Mouse (Mus musculus): ENCODE measurements at regions not wholly inside any gene's neighbourhood (a gene's known extent, or its start where the extent isn't known, plus 50 kb on each side); places are given as distances from the start of the nearest gene placed in this dataset.

- Histone ChIP-seq H3K27me3 (replicated peaks; ENCODE audit: low read depth, poor library complexity, severe bottlenecking) (no peaks in the 10 kb centered on the region), H3K4me3 (no peak overlapping the region), H3K27ac (replicated peaks) (no peak overlapping the region), H3K4me1 (no peaks in the 10 kb centered on the region), H3K36me3 (replicated peaks) (no peaks in the 10 kb centered on the region), H3K9me3 (no peaks in the 10 kb centered on the region)
- no peak for DNase-seq (ENCODE audit: low spot score)
- WGBS = 85% methylated on average over 6 of the region's 6 CpGs
Observed at GRCm38 (mm10) chr15:67950281-67951040, 1449.8 kb upstream of the Lrrc6 start.

DNA sequence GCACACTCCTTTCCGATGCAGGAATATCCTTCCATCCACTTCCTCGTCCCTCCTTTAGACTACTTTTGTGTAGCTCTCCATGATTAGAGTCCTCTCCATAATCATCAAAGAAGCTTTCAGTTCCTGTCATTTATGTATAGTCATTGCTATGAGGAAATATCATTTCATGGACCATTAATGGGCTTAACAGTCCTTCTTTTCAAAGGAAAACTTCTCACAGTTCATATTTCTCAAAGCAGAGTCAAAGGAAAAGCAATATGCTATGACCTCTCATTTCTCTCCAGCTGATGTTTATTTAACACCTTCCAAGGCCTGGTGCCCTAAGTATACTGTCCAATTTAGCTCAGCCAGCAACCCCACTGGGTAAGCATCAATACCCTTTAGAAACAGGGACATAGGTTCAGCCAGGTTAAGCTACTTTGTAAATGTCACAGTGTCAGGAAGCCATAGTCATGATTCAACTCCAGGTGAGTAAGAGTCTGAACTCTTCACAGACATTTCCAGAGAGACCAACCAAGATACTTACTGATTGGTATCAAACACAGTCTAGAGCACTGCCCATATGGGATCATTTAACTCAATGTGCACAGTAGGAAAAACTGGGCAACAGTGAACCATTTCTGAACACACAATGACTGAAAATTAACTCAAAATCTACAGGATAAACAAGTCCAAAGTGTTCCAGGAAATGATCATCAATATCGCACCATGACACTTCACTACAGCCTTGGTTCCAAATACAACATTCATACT, 1443.8 kb upstream of the Lrrc6 start:
- Histone ChIP-seq H3K36me3 (replicated peaks) (no peaks in the 10 kb centered on the region), H3K4me1 (no peaks in the 10 kb centered on the region), H3K27me3 (replicated peaks; ENCODE audit: low read depth, poor library complexity, severe bottlenecking) (no peaks in the 10 kb centered on the region), H3K27ac (replicated peaks) (no peak overlapping the region), H3K4me3 (no peak overlapping the region), H3K9me3 (no peaks in the 10 kb centered on the region)
- WGBS = 86% methylated on average over 3 of the region's 3 CpGs
- DNase-seq (ENCODE audit: low spot score) = no peak

DNA sequence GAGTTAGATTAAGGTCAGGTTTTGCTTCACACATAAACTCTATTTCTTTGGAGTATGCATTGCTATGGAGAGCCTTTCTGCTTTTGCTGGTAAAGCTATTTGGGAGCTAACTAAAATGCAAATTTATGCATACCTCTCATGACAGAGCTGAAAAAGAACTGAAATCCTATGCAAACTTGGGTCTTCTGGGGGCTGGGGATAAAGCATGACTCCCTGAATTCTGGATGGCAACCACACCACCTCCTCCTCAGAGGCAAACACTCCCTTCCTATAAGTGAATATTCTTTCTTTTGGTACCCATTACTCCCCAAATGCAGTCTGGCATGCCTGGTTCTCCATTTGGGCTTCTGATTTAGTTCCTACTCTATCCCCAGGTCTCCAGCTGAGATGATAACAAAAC, 1442.3 kb upstream of the Lrrc6 start:
- Histone ChIP-seq H3K27me3 (replicated peaks; ENCODE audit: low read depth, poor library complexity, severe bottlenecking) (no peaks in the 10 kb centered on the region), H3K36me3 (replicated peaks) (no peaks in the 10 kb centered on the region), H3K4me1 (no peaks in the 10 kb centered on the region), H3K27ac (replicated peaks) (no peak overlapping the region), H3K4me3 (no peak overlapping the region), H3K9me3 (no peaks in the 10 kb centered on the region)
- DNase-seq (ENCODE audit: low spot score) = no peak

DNA sequence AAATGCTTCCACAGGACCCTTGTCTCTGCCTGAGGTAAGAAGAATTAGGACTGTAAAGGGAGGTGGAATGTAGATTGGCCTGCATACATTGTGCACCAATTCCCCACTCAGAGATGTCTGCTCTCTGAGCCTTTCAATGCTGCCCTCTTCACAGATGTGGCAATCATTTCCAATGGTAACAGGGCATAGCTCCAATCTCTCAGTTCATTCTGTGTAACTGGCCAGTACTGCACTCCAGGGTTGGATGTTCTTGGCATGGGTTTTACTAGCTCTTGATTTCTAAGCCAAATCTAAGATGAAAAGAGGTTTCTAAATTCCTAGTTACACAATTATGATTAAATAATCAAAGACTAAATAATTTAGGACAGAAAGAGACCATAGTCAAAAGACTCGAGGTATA, 1439.8 kb upstream of the Lrrc6 start:
- DNase-seq (ENCODE audit: low spot score) = no peak
- no peaks in the 10 kb centered on the region for H3K27me3 ChIP-seq (replicated peaks; ENCODE audit: low read depth, poor library complexity, severe bottlenecking)
- H3K36me3 ChIP-seq (replicated peaks) = no peaks in the 10 kb centered on the region
- H3K4me3 ChIP-seq = no peak overlapping the region
- 91% methylated on average over 1 of the region's 1 CpGs for WGBS
- no peak overlapping the region for H3K27ac ChIP-seq (replicated peaks)
- H3K9me3 ChIP-seq = no peaks in the 10 kb centered on the region
- H3K4me1 ChIP-seq = no peaks in the 10 kb centered on the region

GRCm38 (mm10) chr15:67924885-67925284, 1424.2 kb upstream of the Lrrc6 start:
- Histone ChIP-seq H3K27me3 (replicated peaks; ENCODE audit: low read depth, poor library complexity, severe bottlenecking) (no peaks in the 10 kb centered on the region), H3K9me3 (no peaks in the 10 kb centered on the region), H3K4me1 (no peaks in the 10 kb centered on the region), H3K36me3 (replicated peaks) (no peaks in the 10 kb centered on the region), H3K4me3 (no peak overlapping the region), H3K27ac (replicated peaks) (no peak overlapping the region)
- no peak for DNase-seq (ENCODE audit: low spot score)
- 81% methylated on average over 2 of the region's 2 CpGs for WGBS

GRCm38 (mm10) chr15:67907034-67907433, 1406.3 kb upstream of the Lrrc6 start:
- WGBS = 76% methylated on average over 2 of the region's 2 CpGs
- Histone ChIP-seq H3K36me3 (replicated peaks) (no peaks in the 10 kb centered on the region), H3K4me3 (no peak overlapping the region), H3K9me3 (no peaks in the 10 kb centered on the region), H3K27ac (replicated peaks) (no peak overlapping the region), H3K4me1 (no peaks in the 10 kb centered on the region), H3K27me3 (replicated peaks; ENCODE audit: low read depth, poor library complexity, severe bottlenecking) (no peaks in the 10 kb centered on the region)
- no peak for DNase-seq (ENCODE audit: low spot score)

- Histone ChIP-seq H3K4me1 (no peaks in the 10 kb centered on the region), H3K27me3 (replicated peaks; ENCODE audit: low read depth, poor library complexity, severe bottlenecking) (no peaks in the 10 kb centered on the region), H3K27ac (replicated peaks) (no peak overlapping the region), H3K9me3 (no peaks in the 10 kb centered on the region), H3K36me3 (replicated peaks) (no peaks in the 10 kb centered on the region), H3K4me3 (no peak overlapping the region)
- no peak for DNase-seq (ENCODE audit: low spot score)
- 88% methylated on average over 1 of the region's 1 CpGs for WGBS
Observed at GRCm38 (mm10) chr15:67905279-67905678, 1404.6 kb upstream of the Lrrc6 start.

GRCm38 (mm10) chr15:67904646-67905045, 1403.9 kb upstream of the Lrrc6 start:
- Histone ChIP-seq H3K27me3 (replicated peaks; ENCODE audit: low read depth, poor library complexity, severe bottlenecking) (no peaks in the 10 kb centered on the region), H3K4me3 (no peak overlapping the region), H3K4me1 (no peaks in the 10 kb centered on the region), H3K27ac (replicated peaks) (no peak overlapping the region), H3K9me3 (no peaks in the 10 kb centered on the region), H3K36me3 (replicated peaks) (no peaks in the 10 kb centered on the region)
- DNase-seq (ENCODE audit: low spot score) = no peak

DNA sequence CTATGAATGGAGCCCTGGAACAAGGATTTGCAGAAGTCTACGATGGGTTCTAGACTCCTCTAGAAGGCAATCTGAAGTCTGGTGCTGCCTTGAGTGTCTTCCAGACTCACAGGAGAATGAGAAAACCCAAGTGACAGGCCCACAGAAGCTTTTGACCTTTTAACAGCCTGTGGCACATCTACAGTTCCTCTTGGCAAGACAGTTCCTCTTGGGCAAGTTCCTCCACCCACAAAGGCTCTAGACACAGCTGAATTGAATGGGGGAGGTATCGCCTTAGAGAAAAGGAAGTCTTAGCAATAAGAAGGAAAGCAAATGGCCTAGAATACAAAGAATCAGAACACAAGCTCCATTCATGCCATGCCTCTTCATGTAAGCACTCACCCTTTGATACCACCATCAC, 1402.3 kb upstream of the Lrrc6 start:
- no peaks in the 10 kb centered on the region for H3K9me3 ChIP-seq
- WGBS = 79% methylated on average over 2 of the region's 2 CpGs

DNA sequence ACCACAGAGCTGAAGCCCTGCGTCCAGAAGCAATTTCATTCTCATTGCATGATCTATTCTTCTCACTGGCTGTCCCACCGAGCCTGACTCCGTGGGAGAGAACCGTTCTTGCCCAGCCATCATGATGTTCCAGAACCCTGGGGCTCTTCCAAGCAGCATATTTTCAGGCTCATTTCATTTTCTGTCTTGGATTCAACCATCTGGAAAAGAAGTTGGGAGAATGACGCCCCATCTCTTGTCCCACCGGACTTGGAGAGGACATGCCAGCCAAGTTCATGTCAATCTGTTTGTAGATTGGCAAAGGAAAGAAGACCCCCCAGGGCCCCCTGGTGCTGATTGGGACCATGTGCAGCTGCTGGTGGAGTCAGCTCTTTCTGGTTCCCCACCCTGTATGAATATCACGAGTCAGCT, 1400.5 kb upstream of the Lrrc6 start:
- Histone ChIP-seq H3K27ac (replicated peaks) (no peak overlapping the region), H3K4me1 (no peaks in the 10 kb centered on the region), H3K36me3 (replicated peaks) (no peaks in the 10 kb centered on the region), H3K9me3 (no peaks in the 10 kb centered on the region), H3K27me3 (replicated peaks; ENCODE audit: low read depth, poor library complexity, severe bottlenecking) (no peaks in the 10 kb centered on the region), H3K4me3 (no peak overlapping the region)
- 87% methylated on average over 7 of the region's 7 CpGs for WGBS
- DNase-seq (ENCODE audit: low spot score) = no peak

More for the DNA sequence above, 1402.3 kb upstream of the Lrrc6 start:
- DNase-seq (ENCODE audit: low spot score) = no peak
- Histone ChIP-seq H3K36me3 (replicated peaks) (no peaks in the 10 kb centered on the region), H3K27me3 (replicated peaks; ENCODE audit: low read depth, poor library complexity, severe bottlenecking) (no peaks in the 10 kb centered on the region), H3K27ac (replicated peaks) (no peak overlapping the region), H3K4me3 (no peak overlapping the region), H3K4me1 (no peaks in the 10 kb centered on the region)

DNA sequence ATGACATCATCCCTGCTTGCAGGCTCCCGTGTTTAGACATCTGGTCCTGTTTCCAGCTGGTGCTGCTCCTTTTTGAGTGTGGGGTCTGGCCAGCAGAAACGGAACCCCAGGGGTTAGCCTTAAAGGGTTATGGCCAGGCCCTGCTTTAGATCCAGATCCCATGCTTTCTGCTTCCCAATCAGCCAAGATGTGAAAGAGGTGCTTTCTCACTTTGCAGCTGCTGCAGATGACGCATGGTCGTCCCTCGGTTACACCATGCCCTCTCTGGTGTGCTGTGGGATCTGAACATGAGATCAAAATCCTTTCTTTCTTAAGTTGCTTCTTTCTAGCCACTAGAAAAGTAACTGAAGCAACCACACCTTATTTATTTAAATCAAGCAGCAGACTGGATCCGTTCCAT, 1399.1 kb upstream of the Lrrc6 start:
- DNase-seq (ENCODE audit: low spot score) = peak; percentile 9
- WGBS = 78% methylated on average over 6 of the region's 6 CpGs
- H3K4me3 ChIP-seq = no peak overlapping the region
- H3K27ac ChIP-seq (replicated peaks) = no peak overlapping the region
- no peaks in the 10 kb centered on the region for H3K9me3 ChIP-seq
- H3K4me1 ChIP-seq = no peaks in the 10 kb centered on the region
- H3K36me3 ChIP-seq (replicated peaks) = no peaks in the 10 kb centered on the region
- no peaks in the 10 kb centered on the region for H3K27me3 ChIP-seq (replicated peaks; ENCODE audit: low read depth, poor library complexity, severe bottlenecking)

- WGBS = 76% methylated on average over 3 of the region's 3 CpGs
- Histone ChIP-seq H3K36me3 (replicated peaks) (no peaks in the 10 kb centered on the region), H3K4me3 (no peak overlapping the region), H3K4me1 (no peaks in the 10 kb centered on the region), H3K27ac (replicated peaks) (no peak overlapping the region), H3K9me3 (no peaks in the 10 kb centered on the region), H3K27me3 (replicated peaks; ENCODE audit: low read depth, poor library complexity, severe bottlenecking) (no peaks in the 10 kb centered on the region)
- no peak for DNase-seq (ENCODE audit: low spot score)
Observed at GRCm38 (mm10) chr15:67898959-67899403, 1398.3 kb upstream of the Lrrc6 start.

GRCm38 (mm10) chr15:67892066-67892465, 1391.4 kb upstream of the Lrrc6 start:
- 64% methylated on average over 3 of the region's 3 CpGs for WGBS
- H3K4me1 ChIP-seq = no peaks in the 10 kb centered on the region
- no peak for DNase-seq (ENCODE audit: low spot score)
- no peak overlapping the region for H3K27ac ChIP-seq (replicated peaks)
- no peaks in the 10 kb centered on the region for H3K27me3 ChIP-seq (replicated peaks; ENCODE audit: low read depth, poor library complexity, severe bottlenecking)
- H3K9me3 ChIP-seq = no peaks in the 10 kb centered on the region
- no peak overlapping the region for H3K4me3 ChIP-seq
- no peaks in the 10 kb centered on the region for H3K36me3 ChIP-seq (replicated peaks)
